Mouse (Mus musculus): ENCODE measurements around the gene Zfp111. TPM values are rescaled to one million over a fixed set of nuclear protein-coding genes. Genes with fewer than 3 reads are reported as not detected.

The Zfp111 gene
- total RNA-seq, 2 experiments from 2014 or later, result 1.1 to 4.2 TPM

- no peak for ATAC-seq (replicated peaks; ENCODE audit: low FRiP score, poor library complexity, severe bottlenecking)
Measured at GRCm38 (mm10) chr7:24172191-24172590, 39.1 kb downstream of the Zfp111 start.

GRCm38 (mm10) chr7:24153272-24153671, 58.0 kb downstream of the Zfp111 start:
- no peak for ATAC-seq (replicated peaks; ENCODE audit: low FRiP score, poor library complexity, severe bottlenecking)

Other genes starting within 250 kb of the Zfp111 start
- not detected in 2 replicates for gene Vmn1r181, start 236.8 kb downstream of the Zfp111 start, total RNA-seq (2015; ENCODE audit: low replicate concordance)
- not detected in 2 replicates for gene Vmn1r181, start 236.8 kb downstream of the Zfp111 start, total RNA-seq (2017; ENCODE audit: low replicate concordance)
- not detected in 2 replicates for gene V1rd19, start 209.8 kb downstream of the Zfp111 start, total RNA-seq (2015; ENCODE audit: low replicate concordance)
- not detected in 2 replicates for gene V1rd19, start 209.8 kb downstream of the Zfp111 start, total RNA-seq (2017; ENCODE audit: low replicate concordance)
- not detected in 2 replicates for gene Vmn1r183, start 158.2 kb downstream of the Zfp111 start, total RNA-seq (2015; ENCODE audit: low replicate concordance)
- gene Vmn1r183, start 158.2 kb downstream of the Zfp111 start, total RNA-seq (2017; ENCODE audit: low replicate concordance), result not detected in 2 replicates
- gene Zfp180, start 129.5 kb downstream of the Zfp111 start, total RNA-seq (2015; ENCODE audit: low replicate concordance), result 16.6 and 25.2 TPM in 2 replicates
- 19.4 and 20.3 TPM in 2 replicates for gene Zfp180, start 129.5 kb downstream of the Zfp111 start, total RNA-seq (2017; ENCODE audit: low replicate concordance)
- 3.2 and 4.2 TPM in 2 replicates for gene Zfp112, start 99.1 kb downstream of the Zfp111 start, total RNA-seq (2015; ENCODE audit: low replicate concordance)
- gene Zfp112, start 99.1 kb downstream of the Zfp111 start, total RNA-seq (2017; ENCODE audit: low replicate concordance), result 1.3 and 2.3 TPM in 2 replicates
- gene Zfp235, start 77.3 kb downstream of the Zfp111 start, total RNA-seq (2015; ENCODE audit: low replicate concordance), result 5.4 TPM in 1 of 2 replicates, not detected in the other
- gene Zfp235, start 77.3 kb downstream of the Zfp111 start, total RNA-seq (2017; ENCODE audit: low replicate concordance), result not detected in 2 replicates
- 0.42 TPM in 1 of 2 replicates, not detected in the other for gene Zfp114, start 36.4 kb downstream of the Zfp111 start, total RNA-seq (2015; ENCODE audit: low replicate concordance)
- gene Zfp114, start 36.4 kb downstream of the Zfp111 start, total RNA-seq (2017; ENCODE audit: low replicate concordance), result not detected in 2 replicates
- 1.3 TPM in 1 of 2 replicates, not detected in the other for gene Zfp109, start 26.1 kb upstream of the Zfp111 start, total RNA-seq (2015; ENCODE audit: low replicate concordance)
- 1.3 TPM in 1 of 2 replicates, not detected in the other for gene Zfp109, start 26.1 kb upstream of the Zfp111 start, total RNA-seq (2017; ENCODE audit: low replicate concordance)
- gene Zfp108, start 43.4 kb upstream of the Zfp111 start, total RNA-seq (2015; ENCODE audit: low replicate concordance), result not detected in 2 replicates
- gene Zfp108, start 43.4 kb upstream of the Zfp111 start, total RNA-seq (2017; ENCODE audit: low replicate concordance), result not detected in 2 replicates
- not detected in 2 replicates for gene Zfp93, start 59.0 kb upstream of the Zfp111 start, total RNA-seq (2015; ENCODE audit: low replicate concordance)
- 0.39 and 0.83 TPM in 2 replicates for gene Zfp93, start 59.0 kb upstream of the Zfp111 start, total RNA-seq (2017; ENCODE audit: low replicate concordance)
- gene Zfp61, start 89.8 kb upstream of the Zfp111 start, total RNA-seq (2015; ENCODE audit: low replicate concordance), result 1.1 and 2.5 TPM in 2 replicates
- gene Zfp61, start 89.8 kb upstream of the Zfp111 start, total RNA-seq (2017; ENCODE audit: low replicate concordance), result 1.8 TPM in 1 of 2 replicates, not detected in the other
- 0.72 TPM in 1 of 2 replicates, not detected in the other for gene Zfp94, start 105.2 kb upstream of the Zfp111 start, total RNA-seq (2015; ENCODE audit: low replicate concordance)
- 0.39 TPM in 1 of 2 replicates, not detected in the other for gene Zfp94, start 105.2 kb upstream of the Zfp111 start, total RNA-seq (2017; ENCODE audit: low replicate concordance)
- gene Tescl, start 122.5 kb upstream of the Zfp111 start, total RNA-seq (2015; ENCODE audit: low replicate concordance), result not detected in 2 replicates
- not detected in 2 replicates for gene Tescl, start 122.5 kb upstream of the Zfp111 start, total RNA-seq (2017; ENCODE audit: low replicate concordance)
- gene Lypd5, start 137.8 kb upstream of the Zfp111 start, total RNA-seq (2015; ENCODE audit: low replicate concordance), result not detected in 2 replicates
- not detected in 2 replicates for gene Lypd5, start 137.8 kb upstream of the Zfp111 start, total RNA-seq (2017; ENCODE audit: low replicate concordance)
- 237 and 287 TPM in 2 replicates for gene Kcnn4, start 158.8 kb upstream of the Zfp111 start, total RNA-seq (2015; ENCODE audit: low replicate concordance)
- gene Kcnn4, start 158.8 kb upstream of the Zfp111 start, total RNA-seq (2017; ENCODE audit: low replicate concordance), result 417 and 443 TPM in 2 replicates
- 33.9 and 52.0 TPM in 2 replicates for gene Smg9, start 188.2 kb upstream of the Zfp111 start, total RNA-seq (2015; ENCODE audit: low replicate concordance)
- gene Smg9, start 188.2 kb upstream of the Zfp111 start, total RNA-seq (2017; ENCODE audit: low replicate concordance), result 25.2 and 42.7 TPM in 2 replicates
- not detected in 2 replicates for gene Irgc1, start 240.9 kb upstream of the Zfp111 start, total RNA-seq (2015; ENCODE audit: low replicate concordance)
- not detected in 2 replicates for gene Irgc1, start 240.9 kb upstream of the Zfp111 start, total RNA-seq (2017; ENCODE audit: low replicate concordance)